Comparison of ENCODE assay signal across 38 mouse cellular contexts in the genomic region with DNA sequence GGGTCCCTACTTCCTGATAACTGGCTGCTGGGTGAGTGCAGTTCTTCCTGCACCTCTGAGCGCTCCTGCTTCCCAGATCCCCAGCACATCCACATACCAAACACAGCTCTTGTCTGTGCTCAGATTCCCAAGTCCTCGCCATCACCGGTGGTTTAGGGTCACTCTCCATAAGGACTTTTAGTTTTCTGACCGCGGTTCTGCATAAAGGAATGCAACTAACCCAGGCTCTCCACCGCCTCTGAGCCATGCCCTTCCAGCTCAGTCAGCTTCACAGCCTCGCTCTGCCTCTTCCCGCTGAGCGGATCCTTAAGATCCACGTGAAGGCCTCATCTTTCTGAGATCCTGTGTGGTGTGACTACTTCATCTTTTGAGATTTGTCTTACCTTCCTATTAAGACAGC. TPM values are rescaled to one million over a fixed set of nuclear protein-coding genes. Genes with fewer than 3 reads are reported as not detected.
"Had no signal": no experiment of that assay in that cellular context is flagged by ENCODE, and none has a peak within 500 bp of the region (broad histone marks: within the 10 kb centered on the region; RNA-seq: fewer than 3 reads in every experiment).

No protein-coding gene starts in this region.

- ATAC-seq: hindbrain, embryonic 16.5 days; hindbrain, postnatal 0 days; inflammation-experienced regulatory T-cells, adult 6 months; intestine, embryonic 15.5 days; intestine, embryonic 16.5 days; intestine, postnatal 0 days had no signal

- DNase-seq: heart, postnatal 14 days; heart, postnatal 36 days; heart, postnatal 4 days; kidney, adult 11 months; kidney, adult 18-20 months; kidney, adult 2 months; kidney, adult 8-10 months; kidney, adult 9 months; kidney, postnatal 10 days; kidney, postnatal 14 days; kidney, postnatal 25 days; kidney, postnatal 36 days; kidney, postnatal 4 days; layer of hippocampus, adult 9-11 months; layer of hippocampus, postnatal 36 days had no signal

- H3K9me3 ChIP-seq: heart, embryonic 10.5 days; heart, embryonic 12.5 days; heart, embryonic 13.5 days; heart, embryonic 15.5 days; hindbrain, embryonic 10.5 days; hindbrain, embryonic 12.5 days; hindbrain, embryonic 13.5 days; hindbrain, embryonic 15.5 days; intestine, embryonic 15.5 days; kidney, embryonic 15.5 days had no signal

- H3K27me3 ChIP-seq: heart, embryonic 12.5 days; heart, embryonic 13.5 days; heart, embryonic 15.5 days; hindbrain, embryonic 12.5 days; hindbrain, embryonic 13.5 days; hindbrain, embryonic 15.5 days; intestine, embryonic 15.5 days; kidney, embryonic 15.5 days had no signal

- H3K4me2 ChIP-seq: heart, embryonic 11.5 days; heart, embryonic 12.5 days; heart, embryonic 13.5 days; heart, embryonic 15.5 days; hindbrain, embryonic 12.5 days; hindbrain, embryonic 13.5 days; hindbrain, embryonic 14.5 days; hindbrain, embryonic 15.5 days; intestine, embryonic 15.5 days; kidney, embryonic 15.5 days had no signal

- H3K36me3 ChIP-seq: heart, embryonic 10.5 days; heart, embryonic 12.5 days; heart, embryonic 13.5 days; heart, embryonic 15.5 days; hindbrain, embryonic 10.5 days; hindbrain, embryonic 12.5 days; hindbrain, embryonic 13.5 days; hindbrain, embryonic 15.5 days; intestine, embryonic 15.5 days; kidney, embryonic 15.5 days had no signal

- H3K4me1 ChIP-seq: heart, embryonic 15.5 days; hindbrain, embryonic 12.5 days; intestine, embryonic 15.5 days had no signal

- H3K9ac ChIP-seq: heart, embryonic 12.5 days; heart, embryonic 13.5 days; heart, embryonic 15.5 days; hindbrain, embryonic 12.5 days; hindbrain, embryonic 13.5 days; hindbrain, embryonic 14.5 days; hindbrain, embryonic 15.5 days; intestine, embryonic 15.5 days; kidney, embryonic 15.5 days had no signal

- H3K4me3 ChIP-seq: heart, embryonic 10.5 days; heart, embryonic 12.5 days; heart, embryonic 13.5 days; heart, embryonic 15.5 days; hindbrain, embryonic 10.5 days; hindbrain, embryonic 12.5 days; hindbrain, embryonic 13.5 days; hindbrain, embryonic 15.5 days; intestine, embryonic 15.5 days; kidney, embryonic 15.5 days; layer of hippocampus, adult 2 months had no signal

- H3K27ac ChIP-seq: heart, embryonic 10.5 days; heart, embryonic 13.5 days; heart, embryonic 15.5 days; hindbrain, embryonic 10.5 days; hindbrain, embryonic 12.5 days; hindbrain, embryonic 13.5 days; hindbrain, embryonic 14.5 days; hindbrain, embryonic 15.5 days; hindbrain, postnatal 0 days; intestine, embryonic 15.5 days; kidney, embryonic 15.5 days; kidney, postnatal 0 days; layer of hippocampus, adult 2 months had no signal

RNA-seq across cellular contexts. Expression of gene Gm10190, which starts 16.7 kb away (rescaled TPM):
- total RNA-seq: heart, postnatal 14 days; heart, postnatal 25 days; heart, postnatal 36 days; hematopoietic stem cell, adult 5-6 weeks; hindbrain, postnatal 0 days; left cerebral cortex, adult 18-20 months had no signal
- polyA plus RNA-seq: heart, embryonic 11.5 days; hindbrain, embryonic 10.5 days; inflammation-experienced regulatory T-cells, adult 6 months; kidney, adult 2 months; large intestine, adult 2 months had no signal
